Mouse (Mus musculus) heart, postnatal 0 days (tissue): ENCODE results near the gene Gm42906.

Experiments
- CTCF ChIP-seq: IDR thresholded peaks from 2 replicates; pipeline ENCODE4 v1.5.1; 2016; ENCODE audit warnings: antibody characterized with exemption, control low read depth, low read depth
- EP300 ChIP-seq: IDR thresholded peaks from 2 replicates; pipeline ENCODE4 v1.6.1; 2016; ENCODE audit warnings: antibody characterized with exemption, low read depth

DNA sequence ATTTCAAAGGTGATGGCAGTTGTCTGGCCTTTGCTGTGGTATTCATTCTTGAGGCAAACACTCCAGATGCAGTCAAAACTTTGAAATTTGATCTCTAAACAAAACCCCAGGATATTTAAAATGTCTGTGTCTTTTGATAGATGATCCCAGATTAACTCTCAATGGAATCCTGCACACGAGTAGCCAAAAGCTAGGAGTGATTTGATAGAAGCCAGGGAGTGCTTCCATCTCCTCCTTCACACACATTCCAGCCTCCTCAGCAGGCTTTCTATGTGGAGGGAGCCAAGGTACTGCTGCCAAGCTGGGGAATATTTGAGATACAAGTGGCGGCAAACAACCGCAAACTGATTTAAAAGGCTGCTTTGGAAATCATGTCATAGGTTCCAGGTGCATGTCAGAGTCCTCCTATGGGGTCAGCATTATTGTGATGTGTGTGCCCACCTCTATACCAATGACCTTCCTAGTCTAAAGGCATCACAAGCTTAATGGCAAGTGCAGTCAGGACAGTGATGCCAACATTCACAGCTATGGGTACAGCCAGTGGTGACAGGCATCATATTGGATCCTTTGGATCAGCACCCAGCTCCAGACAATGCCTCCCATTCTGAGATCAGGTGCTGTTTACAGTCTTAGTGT lies 234.0 kb downstream of the Gm42906 start:
- TF ChIP-seq CTCF (no peak), EP300 (no peak)
